Mouse (Mus musculus): ENCODE data around the gene 4931428L18Rik. TPM values are rescaled to one million over a fixed set of nuclear protein-coding genes. Genes with fewer than 3 reads are reported as not detected.
A peak's percentile ranks its signal among the peaks of the same experiment; 100 is the strongest.
"Not testable (repeated sequence)": the region's sequence is repeated elsewhere in the genome, so short reads cannot be mapped to it uniquely, and the experiment has no call there.

The 4931428L18Rik gene
- polyA plus RNA-seq, 1 experiment from 2014 or later, result not detected

DNA sequence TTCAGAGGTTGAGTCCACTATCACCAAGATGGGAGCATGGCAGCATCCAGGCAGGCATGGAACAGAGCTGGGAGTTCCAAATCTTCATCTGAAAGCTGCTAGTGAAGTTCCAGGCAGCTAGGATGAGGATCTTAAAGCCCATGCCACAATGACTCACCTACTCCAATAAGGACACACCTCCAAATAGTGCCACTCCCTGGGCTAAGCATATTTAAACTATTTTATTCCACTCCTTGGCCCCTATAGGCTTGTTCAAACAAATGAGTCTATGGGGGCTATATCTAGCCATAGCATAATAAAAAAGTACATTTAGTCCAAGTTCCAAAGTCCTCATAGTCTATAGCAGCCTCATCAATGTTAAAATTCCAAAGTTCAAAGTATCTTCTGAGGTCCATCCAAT lies 199.3 kb downstream of the 4931428L18Rik start:
- no peaks in the 10 kb centered on the region for H3K4me1 ChIP-seq (replicated peaks; ENCODE audit: control insufficient read depth, insufficient read depth, low read length)
- H3K4me3 ChIP-seq (ENCODE audit: low read depth, low read length), result no peak overlapping the region
- DNase-seq (ENCODE audit: low spot score) (no peak), ATAC-seq (replicated peaks; ENCODE audit: low FRiP score) (no peak)
- H3K36me3 ChIP-seq (ENCODE audit: control insufficient read depth, insufficient read depth, low read length), result no peaks in the 10 kb centered on the region
- H3K27me3 ChIP-seq (ENCODE audit: control insufficient read depth, insufficient read depth, low read length), result no peaks in the 10 kb centered on the region
- no peak overlapping the region for H3K9ac ChIP-seq (ENCODE audit: low read length)
- no peak overlapping the region for H3K4me2 ChIP-seq (ENCODE audit: low read depth, low read length, severe bottlenecking)
- no peak overlapping the region for H3K27ac ChIP-seq (ENCODE audit: low read depth, low read length)
- no peaks in the 10 kb centered on the region for H3K9me3 ChIP-seq (ENCODE audit: control insufficient read depth, low read length)

DNA sequence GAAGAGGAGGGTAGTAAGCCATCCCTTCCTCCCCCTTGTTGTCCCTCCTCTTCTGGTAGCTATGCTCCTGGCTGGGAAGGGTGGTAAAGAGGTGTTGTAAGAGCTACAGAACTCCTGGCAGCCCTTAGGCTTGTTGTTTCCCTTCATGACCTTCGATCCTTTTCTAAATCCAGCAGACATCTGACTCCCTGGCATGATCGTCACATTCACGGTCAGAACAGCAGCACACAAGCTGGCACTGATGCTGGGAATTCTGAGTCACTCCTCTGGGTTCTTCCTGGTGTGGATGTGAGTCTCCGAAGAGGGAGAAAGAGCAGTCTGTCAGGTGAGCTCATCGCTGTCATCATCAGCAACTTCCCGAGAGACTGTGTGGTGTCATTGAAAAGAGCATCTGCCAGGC lies 203.2 kb downstream of the 4931428L18Rik start:
- ATAC-seq (replicated peaks; ENCODE audit: low FRiP score) (no peak), DNase-seq (ENCODE audit: low spot score) (no peak)
- Histone ChIP-seq H3K9me3 (ENCODE audit: control insufficient read depth, low read length) (no peaks in the 10 kb centered on the region), H3K9ac (ENCODE audit: low read length) (no peak overlapping the region), H3K4me2 (ENCODE audit: low read depth, low read length, severe bottlenecking) (no peak overlapping the region), H3K4me1 (replicated peaks; ENCODE audit: control insufficient read depth, insufficient read depth, low read length) (no peaks in the 10 kb centered on the region), H3K4me3 (ENCODE audit: low read depth, low read length) (no peak overlapping the region), H3K27ac (ENCODE audit: low read depth, low read length) (no peak overlapping the region), H3K27me3 (ENCODE audit: control insufficient read depth, insufficient read depth, low read length) (no peaks in the 10 kb centered on the region), H3K36me3 (ENCODE audit: control insufficient read depth, insufficient read depth, low read length) (no peaks in the 10 kb centered on the region)
- 88% methylated on average over 6 of the region's 6 CpGs for WGBS

DNA sequence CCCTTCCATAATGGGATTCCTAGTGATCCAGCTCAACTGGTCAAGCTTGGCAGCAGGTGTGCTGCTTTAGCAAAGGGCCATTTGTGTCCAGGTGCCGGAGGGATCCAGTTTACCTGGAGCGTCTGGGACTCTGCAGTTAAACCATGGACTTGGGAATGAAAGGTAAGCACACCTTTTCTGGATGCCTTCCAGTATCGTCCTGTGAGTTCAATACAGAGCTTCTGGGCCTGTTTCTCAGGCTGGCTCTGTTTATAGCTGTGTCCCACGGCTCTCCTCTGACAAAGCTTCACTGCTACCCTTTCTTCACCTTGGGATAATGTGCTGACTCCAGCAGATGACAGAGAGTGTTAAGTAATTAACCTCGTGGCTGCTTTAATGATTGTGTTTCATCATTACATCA lies 205.1 kb downstream of the 4931428L18Rik start:
- Histone ChIP-seq H3K27ac (ENCODE audit: low read depth, low read length) (no peak overlapping the region), H3K4me2 (ENCODE audit: low read depth, low read length, severe bottlenecking) (no peak overlapping the region), H3K4me1 (replicated peaks; ENCODE audit: control insufficient read depth, insufficient read depth, low read length) (no peaks in the 10 kb centered on the region), H3K9ac (ENCODE audit: low read length) (no peak overlapping the region), H3K27me3 (ENCODE audit: control insufficient read depth, insufficient read depth, low read length) (no peaks in the 10 kb centered on the region), H3K4me3 (ENCODE audit: low read depth, low read length) (no peak overlapping the region), H3K36me3 (ENCODE audit: control insufficient read depth, insufficient read depth, low read length) (no peaks in the 10 kb centered on the region), H3K9me3 (ENCODE audit: control insufficient read depth, low read length) (no peaks in the 10 kb centered on the region)
- 76% methylated on average over 5 of the region's 5 CpGs for WGBS
- no peak for DNase-seq (ENCODE audit: low spot score)
- ATAC-seq (replicated peaks; ENCODE audit: low FRiP score), result no peak

DNA sequence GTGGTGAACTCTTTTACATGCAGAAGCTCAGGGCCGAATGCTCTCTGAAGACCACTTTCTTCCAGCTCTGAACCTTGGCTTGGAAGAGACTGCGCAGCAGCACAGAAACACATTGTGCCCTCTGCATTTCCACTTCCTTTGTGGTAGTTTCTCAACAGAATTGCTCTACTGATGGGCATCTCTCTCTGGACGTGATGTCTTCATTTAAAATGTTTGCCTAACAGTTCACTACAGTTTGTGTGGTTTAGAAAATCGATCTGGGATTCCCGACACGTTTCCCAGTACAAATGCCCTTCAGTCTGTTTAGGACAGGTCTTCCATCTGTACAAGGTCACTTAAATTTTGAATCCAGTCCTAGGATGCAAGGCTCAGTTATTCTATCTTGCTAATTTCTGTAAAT lies 206.4 kb downstream of the 4931428L18Rik start:
- WGBS, result 88% methylated on average over 6 of the region's 6 CpGs
- DNase-seq (ENCODE audit: low spot score), result no peak
- H3K4me3 ChIP-seq (ENCODE audit: low read depth, low read length), result no peak overlapping the region
- ATAC-seq (replicated peaks; ENCODE audit: low FRiP score), result no peak
- H3K27me3 ChIP-seq (ENCODE audit: control insufficient read depth, insufficient read depth, low read length), result no peaks in the 10 kb centered on the region
- no peak overlapping the region for H3K9ac ChIP-seq (ENCODE audit: low read length)
- no peak overlapping the region for H3K4me2 ChIP-seq (ENCODE audit: low read depth, low read length, severe bottlenecking)
- H3K4me1 ChIP-seq (replicated peaks; ENCODE audit: control insufficient read depth, insufficient read depth, low read length), result no peaks in the 10 kb centered on the region
- H3K27ac ChIP-seq (ENCODE audit: low read depth, low read length), result no peak overlapping the region
- H3K9me3 ChIP-seq (ENCODE audit: control insufficient read depth, low read length), result no peaks in the 10 kb centered on the region
- no peaks in the 10 kb centered on the region for H3K36me3 ChIP-seq (ENCODE audit: control insufficient read depth, insufficient read depth, low read length)

DNA sequence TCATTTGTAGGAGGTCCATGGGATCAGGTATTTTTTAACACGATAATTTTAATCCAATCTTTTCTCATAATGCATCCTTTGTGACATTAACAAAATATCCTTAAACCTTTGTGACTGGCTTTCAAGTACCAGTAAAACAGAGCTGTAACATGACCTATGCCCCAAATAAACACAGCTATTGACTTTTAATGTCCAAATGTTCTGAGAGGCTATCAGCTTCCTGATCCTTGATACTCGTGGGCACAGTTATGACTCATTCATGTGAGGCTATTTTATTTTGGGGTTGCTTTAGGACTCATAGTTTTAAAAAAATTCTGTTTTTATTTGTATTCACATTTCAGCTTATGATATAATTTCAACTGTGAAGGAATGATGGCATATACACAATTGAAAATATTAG lies 207.2 kb downstream of the 4931428L18Rik start:
- no peak for ATAC-seq (replicated peaks; ENCODE audit: low FRiP score)
- DNase-seq (ENCODE audit: low spot score), result no peak
- H3K4me2 ChIP-seq (ENCODE audit: low read depth, low read length, severe bottlenecking), result no peak overlapping the region
- no peak overlapping the region for H3K9ac ChIP-seq (ENCODE audit: low read length)
- H3K9me3 ChIP-seq (ENCODE audit: control insufficient read depth, low read length), result no peaks in the 10 kb centered on the region
- no peaks in the 10 kb centered on the region for H3K4me1 ChIP-seq (replicated peaks; ENCODE audit: control insufficient read depth, insufficient read depth, low read length)
- no peaks in the 10 kb centered on the region for H3K36me3 ChIP-seq (ENCODE audit: control insufficient read depth, insufficient read depth, low read length)
- no peak overlapping the region for H3K4me3 ChIP-seq (ENCODE audit: low read depth, low read length)
- H3K27me3 ChIP-seq (ENCODE audit: control insufficient read depth, insufficient read depth, low read length), result no peaks in the 10 kb centered on the region
- H3K27ac ChIP-seq (ENCODE audit: low read depth, low read length), result no peak overlapping the region
- WGBS, result 89% methylated on average over 2 of the region's 2 CpGs

DNA sequence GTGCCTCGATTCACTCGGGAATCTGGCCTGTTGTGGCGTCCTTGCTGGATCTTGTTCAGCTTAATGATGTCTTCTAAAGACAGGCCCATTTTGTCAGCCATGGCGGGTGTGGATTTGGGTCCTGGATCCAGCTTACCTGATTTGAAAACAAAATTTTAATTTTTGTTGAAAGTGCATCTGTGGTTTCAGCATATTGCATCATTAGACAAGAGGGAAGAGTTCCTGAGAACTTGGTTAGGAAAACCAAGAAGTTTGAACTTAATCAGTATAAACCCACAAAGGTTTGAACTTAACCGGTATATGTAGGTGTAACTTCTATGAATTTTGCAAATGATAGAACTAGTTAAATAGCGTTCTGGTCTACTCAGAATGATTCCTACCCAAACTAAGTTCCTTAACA lies 244.6 kb downstream of the 4931428L18Rik start, which contains the start of gene AC153137.1:
AC153137.1 (minus strand) TSS at position 101 of the 400 bp plus-strand sequence.
- H3K4me1 ChIP-seq (replicated peaks; ENCODE audit: control insufficient read depth, insufficient read depth, low read length); DNase-seq (ENCODE audit: low spot score); ATAC-seq (replicated peaks; ENCODE audit: low FRiP score); H3K27me3 ChIP-seq (ENCODE audit: control insufficient read depth, insufficient read depth, low read length); H3K36me3 ChIP-seq (ENCODE audit: control insufficient read depth, insufficient read depth, low read length); H3K9ac ChIP-seq (ENCODE audit: low read length); H3K27ac ChIP-seq (ENCODE audit: low read depth, low read length); H3K4me2 ChIP-seq (ENCODE audit: low read depth, low read length, severe bottlenecking); H3K4me3 ChIP-seq (ENCODE audit: low read depth, low read length); H3K9me3 ChIP-seq (ENCODE audit: control insufficient read depth, low read length): not testable (repeated sequence)
- 91% methylated on average over 5 of the region's 6 CpGs for WGBS

DNA sequence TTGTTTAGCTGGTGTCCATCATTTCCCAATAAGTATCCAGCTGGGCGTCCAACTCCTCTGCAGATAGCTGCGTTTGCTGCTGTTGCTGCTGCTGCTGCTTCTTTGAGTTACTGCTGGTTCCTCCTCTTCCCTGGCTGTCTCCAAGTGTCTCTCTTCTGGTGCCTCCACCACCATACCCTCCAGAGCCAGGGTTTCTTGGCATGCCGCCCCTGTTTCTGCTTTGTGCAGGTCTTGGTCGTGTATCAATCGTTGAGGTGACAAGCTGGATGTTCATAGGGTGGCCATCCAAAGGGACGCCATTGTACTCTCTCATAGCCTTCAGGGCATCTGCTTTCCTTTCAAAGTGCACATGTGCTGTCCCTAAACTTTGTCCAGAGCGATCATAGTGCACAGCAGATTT lies 245.2 kb downstream of the 4931428L18Rik start:
- H3K4me2 ChIP-seq (ENCODE audit: low read depth, low read length, severe bottlenecking); H3K9ac ChIP-seq (ENCODE audit: low read length); H3K9me3 ChIP-seq (ENCODE audit: control insufficient read depth, low read length); DNase-seq (ENCODE audit: low spot score); ATAC-seq (replicated peaks; ENCODE audit: low FRiP score); H3K4me3 ChIP-seq (ENCODE audit: low read depth, low read length); H3K27me3 ChIP-seq (ENCODE audit: control insufficient read depth, insufficient read depth, low read length); H3K36me3 ChIP-seq (ENCODE audit: control insufficient read depth, insufficient read depth, low read length); H3K4me1 ChIP-seq (replicated peaks; ENCODE audit: control insufficient read depth, insufficient read depth, low read length); H3K27ac ChIP-seq (ENCODE audit: low read depth, low read length): not testable (repeated sequence)
- WGBS, result 89% methylated on average over 7 of the region's 7 CpGs

DNA sequence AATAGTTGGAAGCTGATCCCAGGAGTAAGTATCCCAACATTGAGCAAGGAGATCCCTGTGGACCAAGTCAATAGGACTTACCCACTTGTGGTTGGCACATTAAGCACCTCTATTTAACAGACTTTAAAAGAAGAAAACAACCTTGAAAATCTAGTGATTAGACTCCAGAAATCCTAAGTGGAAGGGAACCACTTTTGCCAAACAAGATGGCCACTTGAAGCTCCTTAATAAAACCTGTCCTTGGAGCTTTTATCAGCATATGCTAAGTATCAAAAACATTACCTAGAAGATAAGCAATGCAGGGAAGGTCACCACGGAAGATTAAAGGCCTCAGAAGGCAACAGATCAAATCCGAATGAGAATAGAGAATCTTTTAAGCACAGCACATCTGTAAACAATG lies 270.7 kb downstream of the 4931428L18Rik start:
- H3K27ac ChIP-seq (ENCODE audit: low read depth, low read length), result no peak overlapping the region
- ATAC-seq (replicated peaks; ENCODE audit: low FRiP score) (no peak), DNase-seq (ENCODE audit: low spot score) (no peak)
- no peak overlapping the region for H3K4me3 ChIP-seq (ENCODE audit: low read depth, low read length)
- no peaks in the 10 kb centered on the region for H3K36me3 ChIP-seq (ENCODE audit: control insufficient read depth, insufficient read depth, low read length)
- H3K4me1 ChIP-seq (replicated peaks; ENCODE audit: control insufficient read depth, insufficient read depth, low read length), result no peaks in the 10 kb centered on the region
- H3K27me3 ChIP-seq (ENCODE audit: control insufficient read depth, insufficient read depth, low read length), result no peaks in the 10 kb centered on the region
- H3K9ac ChIP-seq (ENCODE audit: low read length), result no peak overlapping the region
- no peaks in the 10 kb centered on the region for H3K9me3 ChIP-seq (ENCODE audit: control insufficient read depth, low read length)
- WGBS, result 86% methylated on average over 2 of the region's 2 CpGs
- H3K4me2 ChIP-seq (ENCODE audit: low read depth, low read length, severe bottlenecking), result no peak overlapping the region

DNA sequence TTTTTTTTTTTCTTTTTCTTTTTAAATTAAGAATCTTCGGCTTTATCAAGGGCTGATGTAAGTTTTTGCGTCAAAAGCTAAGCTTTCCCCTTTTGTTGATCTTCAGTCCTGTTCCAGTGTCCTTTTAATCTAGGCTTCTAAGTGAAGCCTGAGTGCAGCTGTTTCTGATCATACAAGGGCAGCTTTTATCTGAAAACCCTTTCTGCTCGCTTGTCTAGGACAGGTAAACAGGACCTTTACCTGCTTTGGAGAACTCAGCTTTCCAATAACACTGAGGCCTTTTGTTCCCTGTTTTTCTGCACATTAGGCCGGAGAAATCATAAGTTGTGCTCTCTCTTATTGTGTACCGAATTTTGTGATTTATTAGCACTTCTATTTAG lies 272.0 kb downstream of the 4931428L18Rik start:
- DNase-seq (ENCODE audit: low spot score) (no peak), ATAC-seq (replicated peaks; ENCODE audit: low FRiP score) (no peak)
- 43% methylated on average over 5 of the region's 5 CpGs for WGBS
- H3K36me3 ChIP-seq (ENCODE audit: control insufficient read depth, insufficient read depth, low read length), result no peaks in the 10 kb centered on the region
- H3K27ac ChIP-seq (ENCODE audit: low read depth, low read length), result peak overlapping the region; percentile 99
- H3K4me3 ChIP-seq (ENCODE audit: low read depth, low read length), result peak overlapping the region; percentile 89
- H3K4me2 ChIP-seq (ENCODE audit: low read depth, low read length, severe bottlenecking), result peak overlapping the region; percentile 59
- H3K9me3 ChIP-seq (ENCODE audit: control insufficient read depth, low read length), result no peaks in the 10 kb centered on the region
- H3K9ac ChIP-seq (ENCODE audit: low read length), result peak overlapping the region; percentile 86
- no peaks in the 10 kb centered on the region for H3K27me3 ChIP-seq (ENCODE audit: control insufficient read depth, insufficient read depth, low read length)
- H3K4me1 ChIP-seq (replicated peaks; ENCODE audit: control insufficient read depth, insufficient read depth, low read length), result no peaks in the 10 kb centered on the region
